Mouse (Mus musculus) urinary bladder, postnatal 4 days (tissue): ENCODE data around the gene Ano9.

ENCODE experiments used
- DNase-seq, 2 experiments: peaks; one replicate each; pipeline ENCODE4 v3.0.0; 2021 to 2022; ENCODE audit warnings: low spot score in 2 of 2

Ano9 gene

DNA sequence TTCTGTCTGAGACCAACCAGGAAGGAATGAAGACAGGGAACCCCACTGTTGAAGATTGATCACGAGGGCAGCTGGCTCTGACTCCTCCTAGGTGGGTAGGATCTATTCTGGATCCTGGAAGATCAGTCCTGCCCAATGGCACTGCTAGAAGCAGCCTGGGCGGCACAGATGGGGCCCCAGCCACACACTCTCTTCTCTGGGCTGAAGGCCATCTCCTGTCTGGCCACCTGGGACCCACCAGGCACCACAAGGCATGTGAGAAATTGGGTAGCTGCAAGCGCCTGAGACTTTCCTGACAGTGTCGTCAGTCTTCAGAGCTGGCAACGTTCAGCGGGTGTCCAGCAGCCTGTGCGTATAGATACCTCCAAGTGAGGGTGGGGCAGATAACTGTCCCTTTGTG lies 55.1 kb downstream of the Ano9 start:
- no peak for DNase-seq

- DNase-seq, result no peak
Observed at GRCm38 (mm10) chr7:141061269-141061692, 56.3 kb downstream of the Ano9 start.

- DNase-seq, result peak in 1 of 2 experiments; percentile 56
Observed at GRCm38 (mm10) chr7:141060426-141061242, 57.0 kb downstream of the Ano9 start, which contains the start of gene B4galnt4. Gene B4galnt4 (plus strand): TSS chr7:141061104.

- no peak for DNase-seq
Observed at GRCm38 (mm10) chr7:141059929-141060328, 57.7 kb downstream of the Ano9 start.

GRCm38 (mm10) chr7:141058601-141059341 lies 58.8 kb downstream of the Ano9 start:
- DNase-seq, result no peak

- DNase-seq, result no peak
Observed at GRCm38 (mm10) chr7:141057541-141057940, 60.1 kb downstream of the Ano9 start.

- no peak for DNase-seq
Observed at GRCm38 (mm10) chr7:141056976-141057375, 60.6 kb downstream of the Ano9 start.

DNA sequence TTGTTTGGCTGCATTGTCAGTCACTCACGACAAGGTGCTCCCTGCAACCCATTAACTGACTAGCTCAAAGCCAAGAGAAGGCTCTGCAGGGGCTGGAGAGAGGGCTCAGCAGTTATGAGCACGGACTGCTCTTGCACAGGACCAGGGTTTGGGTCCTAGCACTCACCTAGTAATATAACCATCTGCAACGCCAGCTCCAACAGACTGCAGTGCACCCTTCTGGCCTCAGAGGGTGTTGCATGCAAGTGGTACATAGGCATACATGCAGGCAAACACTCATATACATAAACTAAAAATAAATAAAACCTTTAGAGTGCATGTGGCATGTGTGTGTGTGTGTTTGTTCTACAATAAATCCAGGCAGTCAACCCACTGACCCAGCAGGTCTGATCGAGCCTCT lies 61.8 kb downstream of the Ano9 start:
- no peak for DNase-seq

- no peak for DNase-seq
Observed at GRCm38 (mm10) chr7:141052421-141052820, 65.2 kb downstream of the Ano9 start.

- DNase-seq, result no peak
Observed at GRCm38 (mm10) chr7:141052016-141052415, 65.6 kb downstream of the Ano9 start.
